Mouse (Mus musculus): ENCODE results near the gene Pex7.

GRCm38 (mm10) chr10:19910516-19910915, 3.0 kb upstream of the Pex7 start:
- TF ChIP-seq POLR2A (IDR thresholded peaks at IDR 0.05; ENCODE audit: control insufficient read depth in 1 of 2, insufficient read depth in 1 of 2, low read depth in 1 of 2, low read length in 2 of 2, poor library complexity in 1 of 2) (no peak), E2F4 (IDR thresholded peaks at IDR 0.05; ENCODE audit: borderline replicate concordance, low read depth, low read length) (no peak), EP300 (IDR thresholded peaks at IDR 0.05; ENCODE audit: low read depth in 1 of 2, low read length in 2 of 2) (no peak), MAFK (IDR thresholded peaks at IDR 0.05; ENCODE audit: borderline replicate concordance, low read depth, low read length) (no peak), CTCF (IDR thresholded peaks at IDR 0.05 in 2 of 3, conservative IDR thresholded peaks at IDR 0.05 in 1 of 3; ENCODE audit: control insufficient read depth in 1 of 3, insufficient read depth in 1 of 3, low read depth in 2 of 3, low read length in 3 of 3, poor library complexity in 1 of 3, severe bottlenecking in 1 of 3) (no peak), TBP (IDR thresholded peaks at IDR 0.05; ENCODE audit: low read depth, low read length) (no peak)
